Mouse (Mus musculus): ENCODE results near the gene Gclc. TPM values are rescaled to one million over a fixed set of nuclear protein-coding genes. Genes with fewer than 3 reads are reported as not detected.
A peak's percentile ranks its signal among the peaks of the same experiment; 100 is the strongest.

The Gclc gene
- total and polyA plus RNA-seq, 3 experiments: 18.5 to 47.9 (median 46.2) TPM

GRCm38 (mm10) chr9:77806426-77806825, 52.1 kb downstream of the Gclc start:
- TF ChIP-seq GATA2 (IDR thresholded peaks at IDR 0.05; ENCODE audit: borderline replicate concordance, low read depth, low read length) (no peak), CTCF (IDR thresholded peaks at IDR 0.05; ENCODE audit: low read depth, low read length) (no peak), TAL1 (conservative IDR thresholded peaks at IDR 0.05; ENCODE audit: low read depth, low read length) (no peak), POLR2AphosphoS5 (IDR thresholded peaks at IDR 0.05; ENCODE audit: insufficient replicate concordance, low read depth, low read length) (no peak), GATA1 (IDR thresholded peaks at IDR 0.05; ENCODE audit: borderline replicate concordance, low read length) (no peak)
- ATAC-seq (ENCODE audit: extremely low read depth, insufficient number of reproducible peaks, low FRiP score, poor library complexity, severe bottlenecking) (no peak; the same call in 1 of the 2 replicates), DNase-seq (ENCODE audit: low spot score) (no peak)
- Histone ChIP-seq H3K36me3 (replicated peaks) (no peaks in the 10 kb centered on the region), H3K9me3 (replicated peaks) (no peaks in the 10 kb centered on the region), H3K4me1 (ENCODE audit: insufficient read depth, low read depth, low read length) (peaks cover 7% of the 10 kb centered on the region), H3K4me3 (ENCODE audit: low read depth, low read length) (no peak overlapping the region; the same call in 1 of the 2 replicates), H3K27me3 (ENCODE audit: insufficient read depth, low read length) (peaks cover 6% of the 10 kb centered on the region; the same call in 1 of the 2 replicates)

DNA sequence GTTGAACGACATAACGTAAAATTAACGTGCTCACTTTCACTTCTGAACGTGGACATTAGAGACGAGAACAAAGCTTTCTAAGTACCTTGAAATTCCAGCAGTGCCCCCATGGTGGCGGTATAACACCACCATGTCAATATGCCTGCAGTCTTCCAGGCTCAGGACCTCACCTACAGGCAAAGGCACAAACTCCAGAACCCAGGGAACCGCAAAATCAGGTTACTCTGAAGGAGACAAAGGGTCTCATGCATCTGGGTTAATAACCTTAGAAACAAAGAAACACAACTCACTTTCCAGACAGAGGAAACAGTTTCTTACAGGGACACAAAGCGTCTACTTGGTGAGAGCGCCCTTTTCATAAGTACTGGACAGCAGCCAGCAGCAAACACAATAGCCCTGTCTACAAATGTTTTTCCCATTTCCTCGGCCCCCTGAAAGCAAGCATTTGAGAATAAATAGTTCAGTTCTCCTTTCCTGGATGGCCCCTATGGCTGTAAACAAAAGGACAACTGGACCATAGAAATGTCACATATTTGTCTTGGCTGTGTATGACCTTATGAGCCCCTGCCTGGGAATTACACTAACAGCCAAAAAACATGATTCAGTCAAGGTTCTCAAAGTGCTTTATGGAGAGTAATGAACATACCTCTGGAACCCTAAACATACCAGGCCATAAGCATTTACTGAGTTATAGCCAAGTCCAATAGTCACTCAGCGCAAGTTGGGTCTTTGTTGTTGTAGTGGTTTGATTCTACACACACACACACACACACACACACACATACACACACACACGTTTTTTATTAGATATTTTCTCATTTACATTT, 52.7 kb downstream of the Gclc start:
- no peaks in the 10 kb centered on the region for H3K36me3 ChIP-seq (replicated peaks)
- H3K27me3 ChIP-seq (ENCODE audit: insufficient read depth, low read length): peaks cover 6% of the 10 kb centered on the region; the same call in 1 of the 2 replicates
- H3K4me1 ChIP-seq (ENCODE audit: insufficient read depth, low read depth, low read length): peaks cover 7% of the 10 kb centered on the region
- H3K9me3 ChIP-seq (replicated peaks): no peaks in the 10 kb centered on the region
- H3K4me3 ChIP-seq (ENCODE audit: low read depth, low read length): no peak overlapping the region; the same call in 1 of the 2 replicates
- DNase-seq (ENCODE audit: low spot score) (peak; percentile 38), ATAC-seq (ENCODE audit: extremely low read depth, insufficient number of reproducible peaks, low FRiP score, poor library complexity, severe bottlenecking) (peak; percentile 73)
- TF ChIP-seq POLR2AphosphoS5 (IDR thresholded peaks at IDR 0.05; ENCODE audit: insufficient replicate concordance, low read depth, low read length) (no peak), GATA1 (IDR thresholded peaks at IDR 0.05; ENCODE audit: borderline replicate concordance, low read length) (no peak), CTCF (IDR thresholded peaks at IDR 0.05; ENCODE audit: low read depth, low read length) (peak; percentile 69)

GRCm38 (mm10) chr9:77808481-77808880, 54.1 kb downstream of the Gclc start:
- TF ChIP-seq GATA1 (IDR thresholded peaks at IDR 0.05; ENCODE audit: borderline replicate concordance, low read length) (no peak), GATA2 (IDR thresholded peaks at IDR 0.05; ENCODE audit: borderline replicate concordance, low read depth, low read length) (no peak), TAL1 (conservative IDR thresholded peaks at IDR 0.05; ENCODE audit: low read depth, low read length) (no peak), POLR2AphosphoS5 (IDR thresholded peaks at IDR 0.05; ENCODE audit: insufficient replicate concordance, low read depth, low read length) (no peak), CTCF (IDR thresholded peaks at IDR 0.05; ENCODE audit: low read depth, low read length) (no peak)
- no peaks in the 10 kb centered on the region for H3K36me3 ChIP-seq (replicated peaks)
- no peaks in the 10 kb centered on the region for H3K9me3 ChIP-seq (replicated peaks)
- peaks cover 7% of the 10 kb centered on the region for H3K4me1 ChIP-seq (ENCODE audit: insufficient read depth, low read depth, low read length)
- no peak for DNase-seq (ENCODE audit: low spot score)
- no peak for ATAC-seq (ENCODE audit: extremely low read depth, insufficient number of reproducible peaks, low FRiP score, poor library complexity, severe bottlenecking)
- no peak overlapping the region for H3K4me3 ChIP-seq (ENCODE audit: low read depth, low read length)
- H3K27me3 ChIP-seq (ENCODE audit: insufficient read depth, low read length): peaks cover 12% of the 10 kb centered on the region

DNA sequence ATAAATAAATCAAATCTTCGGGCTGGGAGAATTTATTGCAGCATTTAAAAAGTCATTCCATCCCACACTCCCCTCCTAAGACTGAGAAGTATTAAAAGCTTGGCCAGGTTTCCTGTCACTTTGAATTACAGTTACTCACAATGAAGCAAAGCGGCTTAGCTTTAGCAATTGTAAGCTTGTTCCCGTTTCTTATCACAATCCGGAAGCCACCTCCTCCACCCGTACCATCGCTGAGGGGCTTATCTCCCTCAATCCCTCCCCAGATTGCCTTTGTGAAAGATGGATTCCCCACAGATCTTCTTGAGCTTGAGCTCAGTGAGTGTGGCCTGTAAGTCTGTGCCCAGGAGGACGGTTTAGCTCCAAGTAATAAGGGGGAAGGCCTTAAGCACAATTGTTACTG, 64.5 kb downstream of the Gclc start:
- Histone ChIP-seq H3K4me3 (ENCODE audit: low read depth, low read length) (no peak overlapping the region), H3K9me3 (replicated peaks) (no peaks in the 10 kb centered on the region), H3K36me3 (replicated peaks) (no peaks in the 10 kb centered on the region), H3K4me1 (ENCODE audit: insufficient read depth, low read depth, low read length) (0 out of 2 replicates have a peak, but pooled peaks cover 3% of the 10 kb centered on the region), H3K27me3 (ENCODE audit: insufficient read depth, low read length) (peaks cover 32% of the 10 kb centered on the region)
- TF ChIP-seq POLR2AphosphoS5 (IDR thresholded peaks at IDR 0.05; ENCODE audit: insufficient replicate concordance, low read depth, low read length): no peak
- TF ChIP-seq GATA1 (IDR thresholded peaks at IDR 0.05; ENCODE audit: borderline replicate concordance, low read length): no peak
- no peak for TF ChIP-seq TAL1 (conservative IDR thresholded peaks at IDR 0.05; ENCODE audit: low read depth, low read length)
- no peak for TF ChIP-seq CTCF (IDR thresholded peaks at IDR 0.05; ENCODE audit: low read depth, low read length)
- TF ChIP-seq GATA2 (IDR thresholded peaks at IDR 0.05; ENCODE audit: borderline replicate concordance, low read depth, low read length): no peak
- no peak for DNase-seq (ENCODE audit: low spot score)
- no peak for ATAC-seq (ENCODE audit: extremely low read depth, insufficient number of reproducible peaks, low FRiP score, poor library complexity, severe bottlenecking)

DNA sequence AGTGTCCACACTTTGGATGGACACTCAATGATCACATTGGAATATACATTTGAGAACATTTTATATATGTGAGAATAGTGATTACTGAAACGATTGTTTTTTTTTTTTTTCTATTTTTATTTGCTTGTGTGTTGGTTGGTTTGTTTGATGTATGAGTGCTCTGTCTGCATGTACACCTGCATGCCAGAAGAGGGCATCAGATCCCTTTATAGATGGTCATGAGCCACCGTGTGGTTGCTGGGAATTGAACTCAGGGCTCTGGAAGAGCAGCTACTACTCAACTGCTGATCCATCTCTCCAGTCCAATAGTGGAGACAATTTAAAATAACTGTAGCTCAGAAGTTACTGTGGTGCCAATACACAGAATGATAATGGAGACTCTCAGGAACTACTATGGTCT, 65.0 kb downstream of the Gclc start:
- ATAC-seq (ENCODE audit: extremely low read depth, insufficient number of reproducible peaks, low FRiP score, poor library complexity, severe bottlenecking) (no peak), DNase-seq (ENCODE audit: low spot score) (no peak)
- Histone ChIP-seq H3K9me3 (replicated peaks) (no peaks in the 10 kb centered on the region), H3K36me3 (replicated peaks) (no peaks in the 10 kb centered on the region), H3K4me1 (ENCODE audit: insufficient read depth, low read depth, low read length) (0 out of 2 replicates have a peak, but pooled peaks cover 3% of the 10 kb centered on the region), H3K27me3 (ENCODE audit: insufficient read depth, low read length) (peaks cover 28% of the 10 kb centered on the region), H3K4me3 (ENCODE audit: low read depth, low read length) (no peak overlapping the region)
- TF ChIP-seq GATA1 (IDR thresholded peaks at IDR 0.05; ENCODE audit: borderline replicate concordance, low read length): no peak
- TF ChIP-seq GATA2 (IDR thresholded peaks at IDR 0.05; ENCODE audit: borderline replicate concordance, low read depth, low read length): no peak
- no peak for TF ChIP-seq POLR2AphosphoS5 (IDR thresholded peaks at IDR 0.05; ENCODE audit: insufficient replicate concordance, low read depth, low read length)
- TF ChIP-seq TAL1 (conservative IDR thresholded peaks at IDR 0.05; ENCODE audit: low read depth, low read length): no peak
- no peak for TF ChIP-seq CTCF (IDR thresholded peaks at IDR 0.05; ENCODE audit: low read depth, low read length)

DNA sequence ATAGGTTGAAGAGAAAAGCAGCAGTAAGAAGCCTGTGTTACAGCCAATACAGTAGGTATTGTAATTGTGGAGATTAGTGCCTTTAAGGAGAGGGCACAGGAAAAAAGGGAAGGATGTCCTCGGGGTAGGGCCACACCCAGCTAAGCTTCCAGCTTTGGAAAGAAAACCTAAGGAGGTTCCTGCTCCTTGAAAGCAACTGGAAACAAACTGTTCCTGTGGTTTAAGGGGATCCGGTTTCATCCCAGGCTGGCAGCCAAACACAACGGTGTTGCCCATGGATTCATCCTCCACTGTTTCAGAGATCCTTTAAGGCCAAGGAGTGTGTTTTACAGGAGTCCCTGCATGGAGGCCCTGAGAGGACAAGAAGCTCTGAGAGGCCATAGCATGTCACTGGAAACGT, 66.5 kb downstream of the Gclc start:
- DNase-seq (ENCODE audit: low spot score) (no peak), ATAC-seq (ENCODE audit: extremely low read depth, insufficient number of reproducible peaks, low FRiP score, poor library complexity, severe bottlenecking) (no peak)
- Histone ChIP-seq H3K4me1 (ENCODE audit: insufficient read depth, low read depth, low read length) (peaks cover 9% of the 10 kb centered on the region; the same call in 1 of the 2 replicates), H3K9me3 (replicated peaks) (no peaks in the 10 kb centered on the region), H3K4me3 (ENCODE audit: low read depth, low read length) (no peak overlapping the region), H3K27me3 (ENCODE audit: insufficient read depth, low read length) (peaks cover 14% of the 10 kb centered on the region), H3K36me3 (replicated peaks) (no peaks in the 10 kb centered on the region)
- no peak for TF ChIP-seq GATA1 (IDR thresholded peaks at IDR 0.05; ENCODE audit: borderline replicate concordance, low read length)
- no peak for TF ChIP-seq GATA2 (IDR thresholded peaks at IDR 0.05; ENCODE audit: borderline replicate concordance, low read depth, low read length)
- no peak for TF ChIP-seq POLR2AphosphoS5 (IDR thresholded peaks at IDR 0.05; ENCODE audit: insufficient replicate concordance, low read depth, low read length)
- TF ChIP-seq TAL1 (conservative IDR thresholded peaks at IDR 0.05; ENCODE audit: low read depth, low read length): no peak

All from G1E (cell line).